Mouse (Mus musculus): ENCODE results near the gene Usp43. TPM values are rescaled to one million over a fixed set of nuclear protein-coding genes. Genes with fewer than 3 reads are reported as not detected.
A peak's percentile ranks its signal among the peaks of the same experiment; 100 is the strongest.

Gene Usp43
- polyA plus RNA-seq, 1 experiment from 2014 or later = 0.62 TPM

GRCm38 (mm10) chr11:67828360-67829059 is 93.4 kb downstream of the Usp43 start:
- Histone ChIP-seq H3K4me3 (no peak overlapping the region), H3K36me3 (no peaks in the 10 kb centered on the region), H3K27ac (replicated peaks) (no peak overlapping the region), H3K27me3 (ENCODE audit: low read depth, poor library complexity, severe bottlenecking) (no peaks in the 10 kb centered on the region), H3K4me1 (no peaks in the 10 kb centered on the region), H3K9me3 (replicated peaks) (no peaks in the 10 kb centered on the region)
- WGBS = 70% methylated on average over 12 of the region's 12 CpGs
- no peak for DNase-seq (ENCODE audit: low spot score)

DNA sequence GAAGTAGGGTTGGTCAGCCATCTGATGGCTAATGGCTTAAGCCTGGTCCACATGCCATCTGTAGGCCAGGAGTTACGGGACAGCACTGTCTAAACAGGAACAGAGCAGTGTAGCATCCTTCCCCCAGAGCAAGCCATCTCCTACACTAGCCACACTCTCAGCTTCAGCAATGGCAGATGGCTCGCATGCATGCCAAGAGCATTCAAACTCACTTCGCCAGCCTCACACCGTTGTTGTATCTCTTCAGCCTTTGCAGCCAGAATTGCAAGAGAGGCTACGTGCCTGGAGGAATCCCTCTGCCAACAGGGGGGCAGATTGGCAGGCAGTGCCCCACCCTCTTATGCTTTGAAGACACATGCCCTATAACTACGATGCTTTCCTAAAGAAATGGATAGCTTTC is 100.4 kb downstream of the Usp43 start:
- H3K9me3 ChIP-seq (replicated peaks) = no peaks in the 10 kb centered on the region
- 93% methylated on average over 6 of the region's 6 CpGs for WGBS
- no peaks in the 10 kb centered on the region; the same call in 1 of the 2 replicates for H3K27me3 ChIP-seq (ENCODE audit: low read depth, poor library complexity, severe bottlenecking)
- no peak overlapping the region for H3K4me3 ChIP-seq
- no peaks in the 10 kb centered on the region for H3K36me3 ChIP-seq
- no peak for DNase-seq (ENCODE audit: low spot score)
- H3K27ac ChIP-seq (replicated peaks) = no peak overlapping the region
- H3K4me1 ChIP-seq = peaks cover 7% of the 10 kb centered on the region

DNA sequence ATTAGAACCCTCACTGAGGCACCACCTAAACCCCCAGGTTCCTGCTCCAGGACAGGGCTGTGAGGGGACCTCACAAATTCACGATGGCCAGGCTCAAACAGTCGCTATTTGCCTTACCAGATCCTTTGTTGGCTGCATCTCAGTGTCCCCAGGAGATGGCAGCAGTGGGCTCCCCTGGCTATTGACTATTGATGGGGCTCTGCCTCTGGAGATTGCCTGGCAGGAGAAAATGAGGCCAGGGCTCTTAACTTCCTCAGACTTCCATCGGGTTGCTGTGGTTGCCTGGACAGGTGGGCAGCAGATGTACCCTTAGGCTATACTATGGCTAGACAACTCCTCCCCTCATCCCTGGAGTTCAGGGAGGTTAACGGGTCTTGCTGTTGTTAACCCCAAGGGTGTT is 101.7 kb downstream of the Usp43 start:
- H3K9me3 ChIP-seq (replicated peaks) = no peaks in the 10 kb centered on the region
- H3K27me3 ChIP-seq (ENCODE audit: low read depth, poor library complexity, severe bottlenecking) = no peaks in the 10 kb centered on the region; the same call in 1 of the 2 replicates
- WGBS = 34% methylated on average over 4 of the region's 4 CpGs
- H3K27ac ChIP-seq (replicated peaks) = no peak overlapping the region; the same call in 1 of the 2 replicates
- H3K36me3 ChIP-seq = no peaks in the 10 kb centered on the region
- peak; percentile 59 for DNase-seq (ENCODE audit: low spot score)
- H3K4me1 ChIP-seq = peaks cover 7% of the 10 kb centered on the region
- no peak overlapping the region for H3K4me3 ChIP-seq

GRCm38 (mm10) chr11:67819604-67820003 is 102.3 kb downstream of the Usp43 start:
- Histone ChIP-seq H3K9me3 (replicated peaks) (no peaks in the 10 kb centered on the region), H3K36me3 (no peaks in the 10 kb centered on the region), H3K4me1 (peaks cover 7% of the 10 kb centered on the region), H3K27me3 (ENCODE audit: low read depth, poor library complexity, severe bottlenecking) (no peaks in the 10 kb centered on the region; the same call in 1 of the 2 replicates), H3K4me3 (peak overlapping the region; percentile 29; the same call in 1 of the 2 replicates), H3K27ac (replicated peaks) (peak overlapping the region; percentile 64; the same call in 1 of the 2 replicates)
- DNase-seq (ENCODE audit: low spot score) = peak; percentile 43
- 26% methylated on average over 5 of the region's 5 CpGs for WGBS

DNA sequence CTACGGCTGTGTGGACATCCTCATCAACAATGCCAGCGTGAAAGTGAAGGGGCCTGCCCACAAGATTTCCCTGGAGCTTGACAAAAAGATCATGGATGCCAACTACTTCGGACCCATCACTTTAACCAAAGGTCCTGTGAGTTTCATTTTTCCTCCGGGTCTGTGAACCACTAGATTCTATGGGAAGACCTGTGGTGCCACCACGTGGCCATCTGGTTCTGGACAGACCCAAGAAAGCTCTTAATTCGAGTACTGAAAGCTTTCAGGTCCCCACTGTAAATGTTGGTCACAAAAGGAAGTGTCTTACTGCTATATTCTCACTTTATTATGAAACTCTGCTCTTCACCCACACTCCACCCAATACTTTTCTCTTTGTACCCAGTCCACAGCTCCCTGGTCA is 110.4 kb downstream of the Usp43 start:
- no peaks in the 10 kb centered on the region for H3K9me3 ChIP-seq (replicated peaks)
- H3K4me3 ChIP-seq = no peak overlapping the region
- 77% methylated on average over 6 of the region's 6 CpGs for WGBS
- DNase-seq (ENCODE audit: low spot score) = no peak
- H3K36me3 ChIP-seq = no peaks in the 10 kb centered on the region
- H3K27me3 ChIP-seq (ENCODE audit: low read depth, poor library complexity, severe bottlenecking) = no peaks in the 10 kb centered on the region
- H3K27ac ChIP-seq (replicated peaks) = no peak overlapping the region
- no peaks in the 10 kb centered on the region for H3K4me1 ChIP-seq

GRCm38 (mm10) chr11:67808051-67808450 is 113.9 kb downstream of the Usp43 start:
- DNase-seq (ENCODE audit: low spot score) = no peak
- Histone ChIP-seq H3K4me1 (no peaks in the 10 kb centered on the region), H3K36me3 (no peaks in the 10 kb centered on the region), H3K27ac (replicated peaks) (no peak overlapping the region), H3K27me3 (ENCODE audit: low read depth, poor library complexity, severe bottlenecking) (no peaks in the 10 kb centered on the region), H3K9me3 (replicated peaks) (no peaks in the 10 kb centered on the region), H3K4me3 (no peak overlapping the region)
- WGBS = 85% methylated on average over 5 of the region's 5 CpGs

- H3K4me1 ChIP-seq = no peaks in the 10 kb centered on the region
- WGBS = 88% methylated on average over 11 of the region's 11 CpGs
- DNase-seq (ENCODE audit: low spot score) = no peak
- no peaks in the 10 kb centered on the region for H3K27me3 ChIP-seq (ENCODE audit: low read depth, poor library complexity, severe bottlenecking)
- H3K36me3 ChIP-seq = no peaks in the 10 kb centered on the region
- no peak overlapping the region for H3K4me3 ChIP-seq
- H3K9me3 ChIP-seq (replicated peaks) = no peaks in the 10 kb centered on the region
- no peak overlapping the region for H3K27ac ChIP-seq (replicated peaks)
Observed at GRCm38 (mm10) chr11:67806832-67807597, 114.9 kb downstream of the Usp43 start.

DNA sequence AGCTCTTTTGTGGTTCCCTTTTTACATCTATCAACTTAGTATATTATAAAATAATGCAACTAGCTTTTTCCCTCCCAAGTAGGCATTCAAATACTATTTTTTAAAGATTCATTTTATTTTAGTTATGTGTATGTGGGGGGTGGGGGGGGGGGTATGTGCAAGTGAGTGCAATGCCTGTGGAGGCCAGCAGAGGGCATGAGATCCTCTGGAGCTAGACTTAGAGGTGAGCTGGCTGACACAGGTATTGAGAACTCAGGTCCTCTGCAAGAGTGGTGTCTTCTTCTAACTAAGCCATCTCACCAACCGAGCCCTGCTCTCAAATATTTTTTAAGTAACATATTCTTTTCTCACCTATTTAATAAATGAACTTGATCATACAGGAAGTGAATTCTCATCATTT is 116.4 kb downstream of the Usp43 start:
- Histone ChIP-seq H3K36me3 (no peaks in the 10 kb centered on the region), H3K27me3 (ENCODE audit: low read depth, poor library complexity, severe bottlenecking) (no peaks in the 10 kb centered on the region), H3K4me1 (no peaks in the 10 kb centered on the region), H3K9me3 (replicated peaks) (no peaks in the 10 kb centered on the region), H3K4me3 (no peak overlapping the region), H3K27ac (replicated peaks) (no peak overlapping the region)
- WGBS = 75% methylated on average over 1 of the region's 1 CpGs
- no peak for DNase-seq (ENCODE audit: low spot score)

Other genes starting within 250 kb of the Usp43 start
- gene Rcvrn, start 226.8 kb downstream of the Usp43 start, polyA plus RNA-seq (2016; fragmentation: Nextera tagmentation; extraction: Ambion mirVana) = not detected in 2 replicates
- gene Glp2r, start 151.0 kb downstream of the Usp43 start, polyA plus RNA-seq (2016; fragmentation: Nextera tagmentation; extraction: Ambion mirVana) = not detected in 2 replicates
- gene Gsg1l2, start 147.5 kb downstream of the Usp43 start, polyA plus RNA-seq (2016; fragmentation: Nextera tagmentation; extraction: Ambion mirVana) = not detected in 2 replicates
- gene Dhrs7c, start 124.0 kb downstream of the Usp43 start, polyA plus RNA-seq (2016; fragmentation: Nextera tagmentation; extraction: Ambion mirVana) = not detected in 2 replicates
- 0.56 and 0.78 TPM in 2 replicates for gene Cfap52, start 43.5 kb upstream of the Usp43 start, polyA plus RNA-seq (2016; fragmentation: Nextera tagmentation; extraction: Ambion mirVana)
- 47.0 and 47.8 TPM in 2 replicates for gene Stx8, start 44.0 kb upstream of the Usp43 start, polyA plus RNA-seq (2016; fragmentation: Nextera tagmentation; extraction: Ambion mirVana)